Mouse (Mus musculus): ENCODE results near the gene Kat6b. TPM values are rescaled to one million over a fixed set of nuclear protein-coding genes. Genes with fewer than 3 reads are reported as not detected.

Kat6b gene
- polyA plus RNA-seq, 1 experiment from 2014 or later = 17.9 TPM

DNA sequence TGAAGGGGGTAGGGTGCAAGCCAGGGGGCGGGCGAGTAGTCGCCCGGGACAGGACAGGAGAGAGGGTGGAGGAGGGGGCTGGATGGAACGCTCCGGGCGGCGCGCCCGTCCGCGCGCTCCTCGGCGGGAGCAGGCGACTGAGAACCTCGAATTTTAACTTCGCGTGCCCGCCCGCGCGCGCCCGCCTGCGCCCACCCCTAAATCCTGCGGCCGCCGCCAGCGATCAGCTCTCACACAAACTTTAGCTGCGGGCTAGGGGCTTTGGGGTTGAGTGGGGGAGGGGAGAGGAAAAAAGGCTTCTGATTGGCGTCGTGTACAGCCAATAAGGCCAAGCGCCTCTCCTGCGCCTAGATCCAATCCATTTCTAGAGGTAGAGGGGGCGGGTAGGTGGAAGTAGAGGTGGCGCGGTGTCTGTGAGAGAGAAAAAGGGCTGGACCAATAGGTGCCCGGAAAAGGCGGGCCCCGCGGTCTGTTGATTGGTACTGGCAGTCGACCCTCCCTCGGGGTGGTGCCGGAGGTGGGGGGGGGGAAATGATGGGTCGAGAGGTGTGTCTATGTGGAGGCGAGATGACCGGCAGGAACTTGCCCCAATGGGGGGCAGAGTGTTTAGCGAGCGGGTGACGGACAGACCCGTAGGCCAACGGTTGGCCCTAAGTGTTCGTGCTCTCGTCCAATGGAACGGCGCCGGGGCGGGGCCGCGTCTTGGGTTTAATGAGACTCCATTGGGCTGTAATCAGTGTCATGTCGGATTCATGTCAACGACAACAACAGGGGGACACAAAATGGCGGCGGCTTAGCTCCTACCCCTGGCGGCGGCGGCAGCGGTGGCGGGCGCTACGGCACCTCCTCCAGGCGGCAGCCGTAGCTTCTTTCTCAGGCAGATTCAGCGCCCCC lies 19.2 kb downstream of the Kat6b start:
- Histone ChIP-seq H3K27me3 (ENCODE audit: control insufficient read depth, insufficient read depth, low read length) (no peaks in the 10 kb centered on the region), H3K36me3 (replicated peaks; ENCODE audit: control insufficient read depth, insufficient read depth, low read depth, low read length) (no peaks in the 10 kb centered on the region), H3K4me2 (ENCODE audit: low read depth, low read length) (peak overlapping the region; percentile 81), H3K4me1 (ENCODE audit: control insufficient read depth, insufficient read depth, low read length) (no peaks in the 10 kb centered on the region), H3K9me3 (replicated peaks; ENCODE audit: control insufficient read depth, low read length) (no peaks in the 10 kb centered on the region), H3K27ac (replicated peaks; ENCODE audit: low read depth, low read length) (peak overlapping the region; percentile 98), H3K4me3 (ENCODE audit: low read depth, low read length) (peak overlapping the region; percentile 91), H3K9ac (replicated peaks; ENCODE audit: low read length) (peak overlapping the region; percentile 94)
- ATAC-seq (replicated peaks; ENCODE audit: insufficient number of reproducible peaks, low FRiP score, low TSS enrichment, low read depth) (peak; percentile 98), DNase-seq (ENCODE audit: low spot score) (peak; percentile 100)
- WGBS = under 1% methylated on average over 72 of the region's 75 CpGs

DNA sequence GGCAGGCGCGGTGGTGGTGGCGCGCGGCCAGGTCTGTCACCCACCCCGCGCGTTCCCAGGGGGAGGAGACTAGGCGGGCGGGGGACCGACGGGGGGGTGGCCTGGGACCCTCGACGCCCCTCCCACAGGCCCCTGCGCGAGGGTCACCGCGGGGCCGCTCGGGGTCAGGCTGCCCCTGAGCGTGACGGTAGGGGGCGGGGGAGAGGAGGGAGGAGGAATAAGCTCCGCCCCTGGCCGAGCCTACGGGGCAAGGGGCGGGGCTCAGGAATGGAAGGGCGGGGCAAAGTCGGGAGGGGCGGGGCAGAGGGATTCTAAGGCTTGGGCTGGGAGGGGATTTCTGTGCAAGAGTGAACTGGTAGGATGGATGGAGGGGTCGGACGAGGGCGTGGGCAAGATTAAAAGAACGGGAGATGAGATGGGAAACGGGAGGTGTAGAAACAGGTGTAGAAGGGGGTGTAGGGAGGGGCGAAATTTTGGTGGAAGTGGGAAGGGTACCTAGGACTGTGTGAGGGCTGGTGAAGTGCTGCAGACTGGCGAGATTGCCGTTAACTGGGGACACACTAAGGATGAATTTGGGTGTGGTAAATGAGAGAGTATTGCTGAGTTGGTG lies 19.9 kb downstream of the Kat6b start:
- DNase-seq (ENCODE audit: low spot score) (peak; percentile 93), ATAC-seq (replicated peaks; ENCODE audit: insufficient number of reproducible peaks, low FRiP score, low TSS enrichment, low read depth) (peak; percentile 5; the same call in 1 of the 2 replicates)
- Histone ChIP-seq H3K27ac (replicated peaks; ENCODE audit: low read depth, low read length) (peak overlapping the region; percentile 91), H3K4me2 (ENCODE audit: low read depth, low read length) (peak overlapping the region; percentile 39), H3K36me3 (replicated peaks; ENCODE audit: control insufficient read depth, insufficient read depth, low read depth, low read length) (no peaks in the 10 kb centered on the region), H3K27me3 (ENCODE audit: control insufficient read depth, insufficient read depth, low read length) (no peaks in the 10 kb centered on the region), H3K9me3 (replicated peaks; ENCODE audit: control insufficient read depth, low read length) (no peaks in the 10 kb centered on the region), H3K4me3 (ENCODE audit: low read depth, low read length) (peak overlapping the region; percentile 70), H3K4me1 (ENCODE audit: control insufficient read depth, insufficient read depth, low read length) (no peaks in the 10 kb centered on the region), H3K9ac (replicated peaks; ENCODE audit: low read length) (peak overlapping the region; percentile 72)
- 2% methylated on average over 30 of the region's 38 CpGs for WGBS

- H3K36me3 ChIP-seq (replicated peaks; ENCODE audit: control insufficient read depth, insufficient read depth, low read depth, low read length) = no peaks in the 10 kb centered on the region
- ATAC-seq (replicated peaks; ENCODE audit: insufficient number of reproducible peaks, low FRiP score, low TSS enrichment, low read depth) (no peak), DNase-seq (ENCODE audit: low spot score) (no peak)
- H3K4me2 ChIP-seq (ENCODE audit: low read depth, low read length) = no peak overlapping the region
- no peaks in the 10 kb centered on the region for H3K4me1 ChIP-seq (ENCODE audit: control insufficient read depth, insufficient read depth, low read length)
- 76% methylated on average over 4 of the region's 4 CpGs for WGBS
- H3K4me3 ChIP-seq (ENCODE audit: low read depth, low read length) = no peak overlapping the region
- no peaks in the 10 kb centered on the region for H3K9me3 ChIP-seq (replicated peaks; ENCODE audit: control insufficient read depth, low read length)
- no peak overlapping the region for H3K9ac ChIP-seq (replicated peaks; ENCODE audit: low read length)
- H3K27ac ChIP-seq (replicated peaks; ENCODE audit: low read depth, low read length) = no peak overlapping the region
- no peaks in the 10 kb centered on the region for H3K27me3 ChIP-seq (ENCODE audit: control insufficient read depth, insufficient read depth, low read length)
These were observed 23.8 kb downstream of the Kat6b start for GRCm38 (mm10) chr14:21505036-21505435.

DNA sequence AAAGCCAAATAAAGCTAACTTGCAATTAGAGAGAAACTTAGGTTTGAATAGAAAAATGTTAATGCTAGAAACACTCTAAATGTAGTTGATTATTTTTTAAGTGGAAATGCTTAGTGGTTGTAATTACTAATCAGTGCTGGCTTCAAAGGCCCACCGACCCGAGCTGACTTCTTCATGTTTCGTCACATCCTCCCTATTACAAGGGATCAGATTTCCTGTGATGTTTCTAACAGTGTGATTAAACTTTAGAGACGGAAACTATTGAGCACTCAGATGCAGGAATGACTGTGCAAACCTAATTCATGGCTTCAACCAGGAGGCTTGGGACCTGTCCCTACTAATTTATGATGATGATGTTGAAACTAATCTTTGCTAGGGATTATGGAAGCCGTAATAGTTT lies 25.8 kb downstream of the Kat6b start:
- H3K4me2 ChIP-seq (ENCODE audit: low read depth, low read length) = no peak overlapping the region
- DNase-seq (ENCODE audit: low spot score) (peak; percentile 24), ATAC-seq (replicated peaks; ENCODE audit: insufficient number of reproducible peaks, low FRiP score, low TSS enrichment, low read depth) (no peak)
- no peaks in the 10 kb centered on the region for H3K9me3 ChIP-seq (replicated peaks; ENCODE audit: control insufficient read depth, low read length)
- 49% methylated on average over 5 of the region's 5 CpGs for WGBS
- no peaks in the 10 kb centered on the region for H3K27me3 ChIP-seq (ENCODE audit: control insufficient read depth, insufficient read depth, low read length)
- H3K27ac ChIP-seq (replicated peaks; ENCODE audit: low read depth, low read length) = no peak overlapping the region
- no peak overlapping the region for H3K9ac ChIP-seq (replicated peaks; ENCODE audit: low read length)
- no peak overlapping the region for H3K4me3 ChIP-seq (ENCODE audit: low read depth, low read length)
- H3K36me3 ChIP-seq (replicated peaks; ENCODE audit: control insufficient read depth, insufficient read depth, low read depth, low read length) = no peaks in the 10 kb centered on the region
- H3K4me1 ChIP-seq (ENCODE audit: control insufficient read depth, insufficient read depth, low read length) = no peaks in the 10 kb centered on the region

- no peak overlapping the region for H3K4me2 ChIP-seq (ENCODE audit: low read depth, low read length)
- DNase-seq (ENCODE audit: low spot score) = no peak
- no peak overlapping the region for H3K27ac ChIP-seq (replicated peaks; ENCODE audit: low read depth, low read length)
- WGBS = 57% methylated on average over 3 of the region's 3 CpGs
- H3K4me1 ChIP-seq (ENCODE audit: control insufficient read depth, insufficient read depth, low read length) = no peaks in the 10 kb centered on the region
- H3K9me3 ChIP-seq (replicated peaks; ENCODE audit: control insufficient read depth, low read length) = no peaks in the 10 kb centered on the region
- H3K4me3 ChIP-seq (ENCODE audit: low read depth, low read length) = no peak overlapping the region
- H3K9ac ChIP-seq (replicated peaks; ENCODE audit: low read length) = no peak overlapping the region
- no peaks in the 10 kb centered on the region for H3K27me3 ChIP-seq (ENCODE audit: control insufficient read depth, insufficient read depth, low read length)
- no peaks in the 10 kb centered on the region for H3K36me3 ChIP-seq (replicated peaks; ENCODE audit: control insufficient read depth, insufficient read depth, low read depth, low read length)
- ATAC-seq (replicated peaks; ENCODE audit: insufficient number of reproducible peaks, low FRiP score, low TSS enrichment, low read depth) = no peak
These were observed 28.1 kb downstream of the Kat6b start for GRCm38 (mm10) chr14:21509111-21509905.

GRCm38 (mm10) chr14:21511438-21511837 lies 30.2 kb downstream of the Kat6b start:
- 91% methylated on average over 6 of the region's 6 CpGs for WGBS
- Histone ChIP-seq H3K4me2 (ENCODE audit: low read depth, low read length) (no peak overlapping the region), H3K9me3 (replicated peaks; ENCODE audit: control insufficient read depth, low read length) (no peaks in the 10 kb centered on the region), H3K4me1 (ENCODE audit: control insufficient read depth, insufficient read depth, low read length) (no peaks in the 10 kb centered on the region), H3K27ac (replicated peaks; ENCODE audit: low read depth, low read length) (no peak overlapping the region), H3K4me3 (ENCODE audit: low read depth, low read length) (no peak overlapping the region), H3K9ac (replicated peaks; ENCODE audit: low read length) (no peak overlapping the region), H3K36me3 (replicated peaks; ENCODE audit: control insufficient read depth, insufficient read depth, low read depth, low read length) (no peaks in the 10 kb centered on the region), H3K27me3 (ENCODE audit: control insufficient read depth, insufficient read depth, low read length) (no peaks in the 10 kb centered on the region)
- ATAC-seq (replicated peaks; ENCODE audit: insufficient number of reproducible peaks, low FRiP score, low TSS enrichment, low read depth) = no peak
- DNase-seq (ENCODE audit: low spot score) = no peak

- no peak for ATAC-seq (replicated peaks; ENCODE audit: insufficient number of reproducible peaks, low FRiP score, low TSS enrichment, low read depth)
- H3K27me3 ChIP-seq (ENCODE audit: control insufficient read depth, insufficient read depth, low read length) = no peaks in the 10 kb centered on the region
- H3K36me3 ChIP-seq (replicated peaks; ENCODE audit: control insufficient read depth, insufficient read depth, low read depth, low read length) = no peaks in the 10 kb centered on the region; the same call in 1 of the 2 replicates
- no peak overlapping the region for H3K27ac ChIP-seq (replicated peaks; ENCODE audit: low read depth, low read length)
- H3K9ac ChIP-seq (replicated peaks; ENCODE audit: low read length) = no peak overlapping the region
- no peak overlapping the region for H3K4me2 ChIP-seq (ENCODE audit: low read depth, low read length)
- no peak overlapping the region for H3K4me3 ChIP-seq (ENCODE audit: low read depth, low read length)
- WGBS = 93% methylated on average over 5 of the region's 5 CpGs
- DNase-seq (ENCODE audit: low spot score) = no peak
- H3K4me1 ChIP-seq (ENCODE audit: control insufficient read depth, insufficient read depth, low read length) = no peaks in the 10 kb centered on the region
- H3K9me3 ChIP-seq (replicated peaks; ENCODE audit: control insufficient read depth, low read length) = no peaks in the 10 kb centered on the region
These were observed 34.3 kb downstream of the Kat6b start for GRCm38 (mm10) chr14:21515505-21515904.

Data from embryonic facial prominence, embryonic 11.5 days (tissue).